Mouse (Mus musculus) hindbrain, postnatal 0 days (tissue): ENCODE measurements around the gene Reep3. TPM values are rescaled to one million over a fixed set of nuclear protein-coding genes. Genes with fewer than 3 reads are reported as not detected.
A peak's percentile ranks its signal among the peaks of the same experiment; 100 is the strongest.

Experiments
- ATAC-seq: fragments of 200-750 bp; cut with Nextera tagmentation; 2 replicates; pipeline ENCODE4 v1.8.0; 2017; ENCODE audit warnings: mild to moderate bottlenecking, moderate TSS enrichment, moderate library complexity
- DNase-seq: peaks from one replicate; pipeline ENCODE4 v3.0.0-alpha.2; 2015; ENCODE audit warnings: low spot score
- H3K27ac ChIP-seq: fragments of 300-500 bp; sonication (generic); 2 replicates; pipeline ENCODE4 v1.5.1; 2014; ENCODE audit warnings: mild to moderate bottlenecking
- H3K27me3 ChIP-seq: fragments of 300-500 bp; sonication (generic); 2 replicates; pipeline ENCODE4 v1.6.1; 2014; ENCODE audit warnings: low read length, mixed read lengths; ENCODE audit not compliant: insufficient read depth
- H3K36me3 ChIP-seq: fragments of 300-500 bp; sonication (generic); 2 replicates; pipeline ENCODE4 v1.6.1; 2014; ENCODE audit warnings: low read length, mixed read lengths; ENCODE audit not compliant: insufficient read depth
- H3K4me1 ChIP-seq: fragments of 300-500 bp; sonication (generic); 2 replicates; pipeline ENCODE4 v1.6.1; 2014; ENCODE audit warnings: antibody characterized with exemption, low read length, mixed read lengths; ENCODE audit not compliant: insufficient read depth
- H3K4me2 ChIP-seq: fragments of 300-500 bp; sonication (generic); 2 replicates; pipeline ENCODE4 v1.6.1; 2014; ENCODE audit warnings: low read depth, mild to moderate bottlenecking, low read length, moderate library complexity, mixed read lengths
- H3K4me3 ChIP-seq: fragments of 300-500 bp; sonication (generic); 2 replicates; pipeline ENCODE4 v1.5.1; 2014; ENCODE audit warnings: low read length
- H3K9ac ChIP-seq: fragments of 300-500 bp; sonication (generic); replicated peaks from 2 replicates; pipeline ENCODE4 v1.6.1; 2014; ENCODE audit warnings: mild to moderate bottlenecking, low read length, moderate library complexity, mixed read lengths
- H3K9me3 ChIP-seq: fragments of 300-500 bp; sonication (generic); 2 replicates; pipeline ENCODE4 v1.6.1; 2016; ENCODE audit warnings: low read length, mixed read lengths
- CTCF ChIP-seq: IDR thresholded peaks from 2 replicates; pipeline ENCODE4 v1.5.1; 2016; ENCODE audit warnings: antibody characterized with exemption, control low read depth, low read depth
- WGBS: fragments of 180-500 bp; shearing (Covaris S2); extraction: QIAGEN DNeasy Blood & Tissue Kit; methylation state at CpG from one replicate; pipeline ENCODE4 v1.1.7; 2014; 5-methylcytosine and 5-hydroxymethylcytosine counted together
- polyA plus RNA-seq: library from polyadenylated mRNA; unstranded; fragments of >200 nt; fragmentation: Nextera tagmentation; extraction: Ambion mirVana; gene quantifications from 2 replicates; pipeline ENCODE4 v1.2.1, GENCODE M21; 2015
- total RNA-seq: library from RNA; depleted of rRNA; stranded (reverse); fragments of >200 nt; gene quantifications from 2 replicates; pipeline ENCODE4 v1.2.3, GENCODE M21; 2014

Reep3 gene
- total and polyA plus RNA-seq, 2 experiments from 2014 or later: 33.9 to 36.2 TPM

DNA sequence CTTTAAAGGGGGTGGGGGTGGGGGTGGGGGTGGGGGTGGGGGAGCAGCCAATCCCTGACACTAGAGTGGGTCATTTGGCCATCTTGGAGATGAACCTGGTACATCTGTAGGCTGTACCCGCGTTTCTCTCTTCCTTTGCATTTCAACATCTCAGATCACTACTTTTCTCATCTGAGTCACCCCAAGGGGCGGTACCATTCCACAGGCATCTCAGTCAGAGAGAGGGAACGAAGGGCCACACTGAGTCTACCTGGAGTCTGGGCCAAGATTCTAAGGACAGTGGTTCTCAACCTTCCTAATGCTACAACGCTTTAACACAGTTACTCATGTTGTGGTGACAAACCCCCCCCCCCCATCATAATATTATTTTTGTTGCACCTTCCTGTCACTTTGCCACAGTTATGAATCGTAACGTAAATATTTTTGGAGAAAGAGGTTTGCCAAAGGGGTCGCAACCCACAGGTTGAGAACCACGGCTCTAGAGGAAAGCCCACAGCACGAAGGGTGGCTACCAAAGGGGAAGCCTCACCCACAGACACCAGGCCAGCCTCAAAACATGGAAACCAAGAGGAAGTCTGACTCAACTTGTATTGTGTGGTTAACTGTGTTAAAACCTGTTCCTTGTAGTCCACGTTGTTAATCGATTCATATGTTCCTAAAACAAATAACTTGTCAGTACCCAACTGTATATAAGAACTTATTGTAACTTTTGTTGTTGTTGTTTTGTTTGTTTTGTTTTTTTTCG lies 47.7 kb downstream of the Reep3 start:
- WGBS: 93% methylated on average over 13 of the region's 13 CpGs
- no peak for TF ChIP-seq CTCF

DNA sequence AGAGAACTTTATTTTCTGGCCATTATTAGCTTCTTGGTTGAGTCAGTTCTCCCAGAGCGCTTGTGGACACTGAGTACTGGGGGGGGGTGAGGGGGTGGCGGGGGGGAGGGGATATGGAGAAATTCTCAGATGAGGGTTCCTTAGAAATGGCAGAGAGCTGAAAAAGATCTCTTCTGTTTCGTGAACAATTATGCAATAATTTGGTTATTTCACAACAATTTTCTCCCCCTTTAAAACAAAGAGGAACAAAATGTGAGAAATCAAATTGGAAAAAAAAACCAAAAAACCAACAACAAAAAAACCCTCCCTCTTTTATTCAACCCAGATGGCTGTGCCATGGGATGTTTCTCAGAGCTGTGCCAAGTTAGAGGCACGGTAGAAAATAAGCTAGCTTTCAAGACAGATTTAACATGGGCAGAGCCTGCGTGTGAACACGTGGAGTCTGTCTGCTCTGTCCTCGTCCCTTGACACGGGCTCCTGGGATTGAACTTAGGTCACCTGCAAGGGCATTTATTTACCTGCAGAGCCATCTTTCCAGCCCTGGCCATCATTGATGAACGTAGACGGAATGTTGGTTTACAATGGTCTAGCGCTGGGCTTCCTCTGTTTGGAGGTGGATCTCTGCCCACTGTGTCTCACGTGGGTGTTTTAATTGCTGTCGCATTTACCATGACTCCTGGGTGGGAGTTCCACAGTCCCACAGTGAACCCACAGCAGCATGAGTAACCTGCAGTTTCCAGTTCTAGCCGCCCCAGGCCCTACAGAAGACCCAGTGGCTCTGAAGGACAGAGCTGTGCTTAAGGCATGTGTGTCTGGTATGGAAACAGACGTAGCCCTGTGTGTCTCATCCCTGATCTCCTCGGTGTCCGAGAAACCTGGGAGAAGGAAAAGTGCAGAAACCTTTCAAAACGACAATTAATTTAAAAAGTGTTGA lies 48.8 kb downstream of the Reep3 start:
- Histone ChIP-seq H3K4me3 (no peak overlapping the region), H3K36me3 (no peaks in the 10 kb centered on the region), H3K9ac (no peak overlapping the region), H3K9me3 (no peaks in the 10 kb centered on the region), H3K4me1 (peaks cover 17% of the 10 kb centered on the region), H3K4me2 (no peak overlapping the region), H3K27me3 (no peaks in the 10 kb centered on the region), H3K27ac (peak overlapping the region; percentile 32; the same call in 1 of the 2 replicates)
- ATAC-seq (no peak), DNase-seq (no peak)
- WGBS: 63% methylated on average over 18 of the region's 18 CpGs
- no peak for TF ChIP-seq CTCF

More for the DNA sequence above, 47.7 kb downstream of the Reep3 start:
- no peaks in the 10 kb centered on the region for H3K9me3 ChIP-seq
- no peak overlapping the region for H3K4me3 ChIP-seq
- DNase-seq (no peak), ATAC-seq (no peak)
- no peak overlapping the region for H3K9ac ChIP-seq
- H3K27ac ChIP-seq: no peak overlapping the region
- H3K4me1 ChIP-seq: peaks cover 14% of the 10 kb centered on the region
- no peaks in the 10 kb centered on the region for H3K27me3 ChIP-seq
- no peak overlapping the region for H3K4me2 ChIP-seq
- no peaks in the 10 kb centered on the region for H3K36me3 ChIP-seq

GRCm38 (mm10) chr10:67045192-67045899 lies 51.4 kb downstream of the Reep3 start:
- Histone ChIP-seq H3K27me3 (no peaks in the 10 kb centered on the region), H3K36me3 (no peaks in the 10 kb centered on the region), H3K9me3 (no peaks in the 10 kb centered on the region), H3K9ac (no peak overlapping the region), H3K4me1 (peaks cover 17% of the 10 kb centered on the region), H3K4me2 (0 out of 2 replicates have a peak overlapping the region, but pooled peaks have one; percentile 19), H3K27ac (no peak overlapping the region), H3K4me3 (no peak overlapping the region)
- no peak for TF ChIP-seq CTCF
- no peak for ATAC-seq
- no peak for DNase-seq
- 46% methylated on average over 12 of the region's 12 CpGs for WGBS

DNA sequence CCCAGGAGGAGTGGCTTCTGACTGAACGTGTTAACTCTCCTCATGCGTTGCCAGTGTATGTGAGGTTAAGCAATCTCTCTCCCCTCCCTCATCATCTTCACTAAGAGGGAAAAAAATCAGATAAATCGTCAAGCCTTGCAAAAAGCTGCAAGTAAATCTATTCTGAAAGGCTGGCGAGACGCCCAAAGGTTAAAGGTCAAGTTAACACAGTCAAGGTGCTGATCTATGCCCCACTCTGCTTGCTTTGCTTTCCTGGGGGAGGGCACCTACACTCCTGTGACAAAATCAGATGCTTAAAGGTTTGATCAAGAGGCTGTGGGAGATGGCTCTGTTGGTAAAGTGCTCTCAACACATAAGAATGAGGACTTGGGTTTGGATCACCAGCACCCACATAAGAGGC lies 52.4 kb downstream of the Reep3 start:
- TF ChIP-seq CTCF: no peak
- Histone ChIP-seq H3K4me3 (no peak overlapping the region), H3K27ac (no peak overlapping the region), H3K4me2 (no peak overlapping the region), H3K9me3 (no peaks in the 10 kb centered on the region), H3K9ac (no peak overlapping the region), H3K27me3 (no peaks in the 10 kb centered on the region), H3K36me3 (no peaks in the 10 kb centered on the region), H3K4me1 (peaks cover 17% of the 10 kb centered on the region)
- ATAC-seq (no peak), DNase-seq (no peak)
- 63% methylated on average over 5 of the region's 5 CpGs for WGBS

DNA sequence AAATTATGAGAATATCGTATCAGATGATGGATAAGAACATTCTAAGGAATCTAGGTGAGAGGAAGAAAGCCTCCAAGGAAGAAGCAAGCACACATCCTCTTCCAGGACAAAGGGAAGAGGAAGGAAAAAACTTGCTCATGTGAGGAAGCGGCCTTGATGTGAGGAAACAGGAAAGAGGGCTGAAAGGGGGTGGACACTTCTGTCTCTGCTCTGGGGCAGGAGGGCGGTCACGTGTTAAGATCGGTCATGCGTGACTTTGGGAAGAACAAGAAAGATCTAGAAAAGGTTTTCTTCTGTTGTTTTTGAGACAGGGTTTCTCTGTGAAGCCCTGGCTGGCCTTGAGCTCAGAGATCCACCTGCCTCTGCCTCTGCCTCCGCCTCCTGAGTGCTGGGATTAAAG lies 53.5 kb downstream of the Reep3 start:
- no peak for TF ChIP-seq CTCF
- Histone ChIP-seq H3K4me2 (no peak overlapping the region), H3K4me1 (peaks cover 16% of the 10 kb centered on the region), H3K36me3 (no peaks in the 10 kb centered on the region), H3K9ac (no peak overlapping the region), H3K27ac (no peak overlapping the region), H3K4me3 (no peak overlapping the region), H3K27me3 (no peaks in the 10 kb centered on the region), H3K9me3 (no peaks in the 10 kb centered on the region)
- no peak for DNase-seq
- WGBS: 81% methylated on average over 7 of the region's 7 CpGs
- ATAC-seq: no peak

DNA sequence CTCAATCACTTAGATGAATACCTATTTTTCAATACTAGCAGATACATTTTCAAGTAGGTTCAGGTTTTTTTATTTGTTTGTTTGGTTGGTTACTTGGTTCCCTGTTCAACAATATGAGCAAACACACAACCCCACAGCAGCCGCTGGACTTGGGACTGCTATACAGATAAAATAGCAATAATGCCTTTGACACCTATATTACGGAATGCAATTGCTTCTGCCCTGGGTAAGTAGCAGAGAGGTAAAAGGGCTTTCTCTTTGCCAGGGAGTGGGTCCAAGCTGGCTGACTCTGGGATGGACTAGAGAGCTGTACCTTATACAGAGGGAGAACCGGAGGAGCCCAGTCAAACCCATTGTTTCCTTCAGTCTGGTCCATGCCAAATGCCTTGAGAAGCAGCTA lies 56.3 kb downstream of the Reep3 start:
- no peak for ATAC-seq
- H3K9me3 ChIP-seq: no peaks in the 10 kb centered on the region
- H3K4me1 ChIP-seq: peaks cover 5% of the 10 kb centered on the region; the same call in 1 of the 2 replicates
- no peaks in the 10 kb centered on the region for H3K36me3 ChIP-seq
- H3K4me3 ChIP-seq: no peak overlapping the region
- H3K9ac ChIP-seq: no peak overlapping the region
- WGBS: 91% methylated on average over 3 of the region's 3 CpGs
- H3K4me2 ChIP-seq: no peak overlapping the region
- H3K27ac ChIP-seq: no peak overlapping the region
- no peak for DNase-seq
- no peaks in the 10 kb centered on the region for H3K27me3 ChIP-seq
- no peak for TF ChIP-seq CTCF
